Mouse (Mus musculus): Measurements from ENCODE around the gene Slc52a3. TPM values are rescaled to one million over a fixed set of nuclear protein-coding genes. Genes with fewer than 3 reads are reported as not detected.

The Slc52a3 gene
- polyA plus RNA-seq, 1 experiment from 2014 or later, result 1.8 TPM

GRCm38 (mm10) chr2:152030986-152031385 lies 34.7 kb downstream of the Slc52a3 start:
- no peaks in the 10 kb centered on the region; the same call in 1 of the 2 replicates for H3K9me3 ChIP-seq
- ATAC-seq (ENCODE audit: low FRiP score, low read depth), result no peak
- no peak overlapping the region for H3K4me2 ChIP-seq (replicated peaks)
- H3K36me3 ChIP-seq, result no peaks in the 10 kb centered on the region
- no peak overlapping the region for H3K4me3 ChIP-seq
- no peak overlapping the region for H3K9ac ChIP-seq
- 83% methylated on average over 5 of the region's 5 CpGs for WGBS
- no peaks in the 10 kb centered on the region for H3K4me1 ChIP-seq
- no peak overlapping the region for H3K27ac ChIP-seq
- H3K27me3 ChIP-seq, result peaks cover 59% of the 10 kb centered on the region

GRCm38 (mm10) chr2:152040101-152040500 lies 43.8 kb downstream of the Slc52a3 start:
- H3K4me3 ChIP-seq, result no peak overlapping the region
- no peak overlapping the region for H3K9ac ChIP-seq
- no peak overlapping the region for H3K4me2 ChIP-seq (replicated peaks)
- no peaks in the 10 kb centered on the region for H3K4me1 ChIP-seq
- no peaks in the 10 kb centered on the region; the same call in 1 of the 2 replicates for H3K9me3 ChIP-seq
- no peak overlapping the region for H3K27ac ChIP-seq
- peaks cover 32% of the 10 kb centered on the region for H3K27me3 ChIP-seq
- H3K36me3 ChIP-seq, result no peaks in the 10 kb centered on the region
- ATAC-seq (ENCODE audit: low FRiP score, low read depth), result no peak

GRCm38 (mm10) chr2:152047116-152048002 lies 51.0 kb downstream of the Slc52a3 start:
- H3K9ac ChIP-seq, result no peak overlapping the region
- H3K4me1 ChIP-seq, result peaks cover 24% of the 10 kb centered on the region
- no peaks in the 10 kb centered on the region for H3K9me3 ChIP-seq
- H3K27ac ChIP-seq, result no peak overlapping the region
- peak overlapping the region; percentile 56 for H3K4me3 ChIP-seq
- peaks cover 81% of the 10 kb centered on the region for H3K27me3 ChIP-seq
- H3K4me2 ChIP-seq (replicated peaks), result peak overlapping the region; percentile 99
- 2% methylated on average over 25 of the region's 25 CpGs for WGBS
- no peaks in the 10 kb centered on the region for H3K36me3 ChIP-seq
- ATAC-seq (ENCODE audit: low FRiP score, low read depth), result no peak

- Histone ChIP-seq H3K4me1 (peaks cover 24% of the 10 kb centered on the region), H3K27ac (no peak overlapping the region), H3K4me2 (replicated peaks) (peak overlapping the region; percentile 99), H3K9ac (peak overlapping the region; percentile 74), H3K4me3 (peak overlapping the region; percentile 56), H3K9me3 (no peaks in the 10 kb centered on the region), H3K36me3 (no peaks in the 10 kb centered on the region), H3K27me3 (peaks cover 89% of the 10 kb centered on the region)
- under 1% methylated on average over 66 of the region's 82 CpGs for WGBS
- ATAC-seq (ENCODE audit: low FRiP score, low read depth), result no peak
Measured at GRCm38 (mm10) chr2:152048003-152048980, 52.0 kb downstream of the Slc52a3 start.

- Histone ChIP-seq H3K9ac (peak overlapping the region; percentile 74), H3K36me3 (no peaks in the 10 kb centered on the region), H3K27ac (no peak overlapping the region), H3K4me2 (replicated peaks) (peak overlapping the region; percentile 99), H3K27me3 (peaks cover 94% of the 10 kb centered on the region), H3K4me1 (peaks cover 24% of the 10 kb centered on the region), H3K4me3 (peak overlapping the region; percentile 56), H3K9me3 (no peaks in the 10 kb centered on the region)
- WGBS, result 0% methylated on average over 22 of the region's 24 CpGs
- ATAC-seq (ENCODE audit: low FRiP score, low read depth), result no peak
Measured at GRCm38 (mm10) chr2:152048981-152049441, 52.7 kb downstream of the Slc52a3 start.

- no peak for ATAC-seq (ENCODE audit: low FRiP score, low read depth)
- peak overlapping the region; percentile 56 for H3K4me3 ChIP-seq
- H3K4me1 ChIP-seq, result peaks cover 24% of the 10 kb centered on the region
- 5% methylated on average over 13 of the region's 13 CpGs for WGBS
- H3K36me3 ChIP-seq, result no peaks in the 10 kb centered on the region
- H3K27me3 ChIP-seq, result peaks cover 91% of the 10 kb centered on the region
- no peak overlapping the region; the same call in 1 of the 2 replicates for H3K9ac ChIP-seq
- peak overlapping the region; percentile 99 for H3K4me2 ChIP-seq (replicated peaks)
- no peak overlapping the region for H3K27ac ChIP-seq
- no peaks in the 10 kb centered on the region for H3K9me3 ChIP-seq
Measured at GRCm38 (mm10) chr2:152049611-152050270, 53.4 kb downstream of the Slc52a3 start.

- Histone ChIP-seq H3K27ac (no peak overlapping the region), H3K36me3 (no peaks in the 10 kb centered on the region), H3K9me3 (no peaks in the 10 kb centered on the region), H3K4me3 (no peak overlapping the region), H3K9ac (no peak overlapping the region), H3K27me3 (peaks cover 86% of the 10 kb centered on the region), H3K4me2 (replicated peaks) (no peak overlapping the region), H3K4me1 (peaks cover 24% of the 10 kb centered on the region)
- no peak for ATAC-seq (ENCODE audit: low FRiP score, low read depth)
- WGBS, result 6% methylated on average over 7 of the region's 7 CpGs
Measured at GRCm38 (mm10) chr2:152050316-152050715, 54.0 kb downstream of the Slc52a3 start.

GRCm38 (mm10) chr2:152051985-152052384 lies 55.7 kb downstream of the Slc52a3 start:
- Histone ChIP-seq H3K9ac (no peak overlapping the region), H3K4me1 (peaks cover 24% of the 10 kb centered on the region), H3K4me2 (replicated peaks) (no peak overlapping the region), H3K36me3 (no peaks in the 10 kb centered on the region), H3K27me3 (peaks cover 86% of the 10 kb centered on the region), H3K9me3 (no peaks in the 10 kb centered on the region), H3K4me3 (no peak overlapping the region), H3K27ac (no peak overlapping the region)
- ATAC-seq (ENCODE audit: low FRiP score, low read depth), result no peak
- 55% methylated on average over 3 of the region's 3 CpGs for WGBS

- Histone ChIP-seq H3K4me3 (no peak overlapping the region), H3K4me2 (replicated peaks) (no peak overlapping the region), H3K9me3 (no peaks in the 10 kb centered on the region), H3K27ac (no peak overlapping the region), H3K27me3 (peaks cover 70% of the 10 kb centered on the region), H3K9ac (no peak overlapping the region), H3K4me1 (no peaks in the 10 kb centered on the region), H3K36me3 (no peaks in the 10 kb centered on the region)
- no peak for ATAC-seq (ENCODE audit: low FRiP score, low read depth)
- 59% methylated on average over 1 of the region's 1 CpGs for WGBS
Measured at GRCm38 (mm10) chr2:152055406-152055805, 59.1 kb downstream of the Slc52a3 start.

- Histone ChIP-seq H3K9me3 (no peaks in the 10 kb centered on the region), H3K4me3 (no peak overlapping the region), H3K4me1 (no peaks in the 10 kb centered on the region), H3K27me3 (peaks cover 58% of the 10 kb centered on the region), H3K36me3 (no peaks in the 10 kb centered on the region), H3K27ac (no peak overlapping the region), H3K4me2 (replicated peaks) (no peak overlapping the region), H3K9ac (no peak overlapping the region)
- ATAC-seq (ENCODE audit: low FRiP score, low read depth), result 0 out of 2 replicates have a peak, but pooled peaks have one; percentile 32
- WGBS, result 71% methylated on average over 22 of the region's 22 CpGs
Measured at GRCm38 (mm10) chr2:152056368-152057251, 60.3 kb downstream of the Slc52a3 start.

GRCm38 (mm10) chr2:152057252-152057563 lies 60.9 kb downstream of the Slc52a3 start:
- peaks cover 52% of the 10 kb centered on the region for H3K27me3 ChIP-seq
- H3K36me3 ChIP-seq, result no peaks in the 10 kb centered on the region
- 70% methylated on average over 9 of the region's 9 CpGs for WGBS
- H3K4me1 ChIP-seq, result no peaks in the 10 kb centered on the region
- ATAC-seq (ENCODE audit: low FRiP score, low read depth), result no peak
- H3K4me3 ChIP-seq, result no peak overlapping the region
- no peak overlapping the region for H3K9ac ChIP-seq
- H3K27ac ChIP-seq, result no peak overlapping the region
- no peak overlapping the region for H3K4me2 ChIP-seq (replicated peaks)
- H3K9me3 ChIP-seq, result no peaks in the 10 kb centered on the region

All from limb, embryonic 13.5 days (tissue).